Mouse (Mus musculus) heart, postnatal 25 days (tissue): Measurements from ENCODE around the gene Olfr1181. TPM values are rescaled to one million over a fixed set of nuclear protein-coding genes. Genes with fewer than 3 reads are reported as not detected.
"Not testable (repeated sequence)": the region's sequence is repeated elsewhere in the genome, so short reads cannot be mapped to it uniquely, and the experiment has no call there.

Experiments used
- DNase-seq: peaks from one replicate; pipeline ENCODE4 v3.0.0; 2022; ENCODE audit warnings: low spot score
- intact Hi-C: fragments of 180-260 bp; cut with DNase I; formaldehyde crosslinking; loops from one replicate; pipeline ENCODE4 v1.15.1; 2025
- total RNA-seq, 2 experiments: library from RNA; stranded (reverse); gene quantifications; 2 replicates each; pipeline ENCODE4 v1.2.3; 2021

The Olfr1181 gene
- total RNA-seq, result not detected

DNA sequence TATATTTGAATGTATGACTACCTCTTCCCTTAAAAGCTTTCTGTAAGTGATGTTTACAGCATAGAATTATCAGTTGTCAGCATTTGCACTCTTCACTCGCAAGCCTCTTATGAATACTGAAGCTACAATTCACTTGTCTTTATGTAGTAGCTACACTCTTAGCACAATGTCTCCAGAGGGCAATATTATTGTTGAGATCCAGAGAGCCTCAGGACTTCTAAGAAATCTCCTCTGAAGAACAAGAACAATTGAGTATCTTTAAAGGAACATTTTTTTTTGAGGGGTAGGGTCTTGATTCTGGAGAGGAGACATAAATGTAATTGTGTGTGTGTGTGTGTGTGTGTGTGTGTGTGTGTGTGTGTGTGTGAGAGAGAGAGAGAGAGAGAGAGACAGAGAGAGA is at the start of gene Olfr1181:
TSS of gene Olfr1181 (minus strand) at position 101 of the 400 bp plus-strand sequence.
- DNase-seq, result no peak
- intact Hi-C loops, result no loop called here

DNA sequence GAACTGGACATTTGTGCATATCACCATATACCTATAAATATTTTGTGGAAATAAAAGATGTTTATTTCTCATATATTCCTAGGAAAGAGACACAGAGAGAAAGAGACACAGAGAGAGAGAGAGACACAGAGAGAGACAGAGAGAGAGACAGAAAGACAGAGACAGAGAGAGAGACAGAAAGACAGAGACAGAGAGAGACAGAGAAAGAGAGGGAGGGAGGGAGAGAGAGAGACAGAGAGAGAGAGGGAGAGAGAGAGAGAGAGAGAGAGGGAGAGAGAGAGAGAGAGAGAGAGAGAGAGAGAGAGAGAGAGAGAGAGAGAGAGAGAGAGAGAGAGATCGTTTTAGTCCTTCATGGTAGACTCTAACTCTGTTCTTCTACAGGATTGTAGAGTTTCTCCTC is 28.6 kb upstream of the Olfr1181 start, which contains the start of gene Olfr1183:
TSS of gene Olfr1183 (plus strand) at position 301 of the 400 bp plus-strand sequence.
- DNase-seq, intact Hi-C loops: not testable (repeated sequence)

DNA sequence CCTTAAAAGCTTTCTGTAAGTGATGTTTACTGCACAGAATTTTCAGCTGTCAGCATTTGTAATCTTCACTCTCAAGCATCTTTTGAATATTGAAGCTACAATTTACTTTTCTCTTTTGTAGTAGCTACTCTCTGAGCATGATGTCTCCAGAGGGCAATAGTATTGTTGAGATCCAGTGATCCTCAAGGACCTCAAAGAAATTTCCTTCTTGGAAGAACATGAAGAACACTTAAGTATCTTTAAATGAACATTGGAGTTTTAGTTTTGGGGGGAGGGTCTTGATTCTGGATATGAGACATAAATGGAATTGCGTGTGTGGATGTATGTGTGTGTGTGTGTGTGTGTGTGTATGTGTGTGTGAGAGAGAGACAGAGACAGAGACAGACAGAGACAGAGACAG is 23.1 kb upstream of the Olfr1181 start, which contains the start of gene Gm13757:
TSS of gene Gm13757 (minus strand) at position 101 of the 400 bp plus-strand sequence.
- DNase-seq, result no peak
- intact Hi-C loops, result no loop called here

DNA sequence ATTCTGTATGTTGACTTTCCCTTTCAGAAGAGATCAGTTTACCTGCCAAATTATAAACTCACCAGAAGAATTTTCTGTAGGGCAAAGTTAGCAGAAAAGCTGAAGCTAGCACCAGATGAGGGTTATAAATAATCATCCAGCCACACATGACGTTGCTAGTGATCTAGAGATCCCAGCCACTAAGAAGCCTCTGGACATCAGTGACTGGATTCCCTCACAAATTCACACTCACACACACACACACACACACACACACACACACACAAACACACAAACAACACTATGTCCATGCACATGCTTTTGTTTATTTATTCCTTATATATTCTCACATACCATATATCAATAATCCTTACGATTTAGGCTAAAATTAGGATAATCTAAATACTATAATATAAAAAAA is 6.9 kb downstream of the Olfr1181 start, which contains the start of gene Olfr1180:
TSS of gene Olfr1180 (minus strand) at position 101 of the 400 bp plus-strand sequence.
- intact Hi-C loops, result no loop called here
- no peak for DNase-seq

DNA sequence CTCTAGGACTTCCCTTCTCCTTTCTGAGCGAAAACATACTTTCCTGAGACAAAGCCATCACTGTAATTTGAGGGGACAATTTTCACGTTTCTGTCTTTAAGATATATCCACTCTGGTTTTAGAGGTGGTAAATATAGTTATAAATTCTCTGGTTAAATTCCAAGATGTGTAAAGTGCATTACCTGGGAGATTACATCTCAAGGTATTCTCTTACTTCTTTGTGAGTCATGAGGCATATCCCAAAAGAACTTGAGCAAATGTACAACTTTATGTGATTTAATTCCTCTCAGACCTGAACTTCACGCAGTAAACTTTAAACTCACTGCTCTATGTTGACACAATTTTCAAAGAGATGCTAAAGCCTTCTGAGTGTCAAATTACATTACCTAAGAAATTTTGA is 19.6 kb downstream of the Olfr1181 start, which contains the start of gene Olfr1179:
TSS of gene Olfr1179 (minus strand) at position 101 of the 400 bp plus-strand sequence.
- no peak for DNase-seq
- intact Hi-C loops, result no loop called here

- no peak for DNase-seq
- intact Hi-C loops, result no loop called here
These were observed 39.2 kb downstream of the Olfr1181 start, which contains the start of gene Olfr1178 for GRCm38 (mm10) chr2:88386762-88387161. Gene Olfr1178 (plus strand): TSS chr2:88387062.

Other genes with a start within 250 kb of the Olfr1181 start
- not detected for gene Olfr1168, start 244.3 kb downstream of the Olfr1181 start, total RNA-seq
- gene Olfr1170, start 197.8 kb downstream of the Olfr1181 start, total RNA-seq, result not detected
- not detected for gene Olfr1173, start 146.3 kb downstream of the Olfr1181 start, total RNA-seq
- gene Olfr1174-ps, start 111.0 kb downstream of the Olfr1181 start, total RNA-seq, result not detected
- not detected for gene Olfr1175-ps, start 99.0 kb downstream of the Olfr1181 start, total RNA-seq
- not detected for gene Olfr1176, start 89.5 kb downstream of the Olfr1181 start, total RNA-seq
- gene Olfr1177-ps, start 79.7 kb downstream of the Olfr1181 start, total RNA-seq, result not detected
- gene Olfr1178, start 39.1 kb downstream of the Olfr1181 start, total RNA-seq, result not detected
- not detected for gene Olfr1179, start 19.7 kb downstream of the Olfr1181 start, total RNA-seq
- not detected for gene Olfr1180, start 7.0 kb downstream of the Olfr1181 start, total RNA-seq
- gene Gm13757, start 23.0 kb upstream of the Olfr1181 start, total RNA-seq, result not detected
- gene Olfr1183, start 28.7 kb upstream of the Olfr1181 start, total RNA-seq, result not detected
- gene Olfr1184, start 57.4 kb upstream of the Olfr1181 start, total RNA-seq, result not detected
- gene Olfr1185-ps1, start 67.1 kb upstream of the Olfr1181 start, total RNA-seq, result not detected
- gene Olfr1186, start 92.4 kb upstream of the Olfr1181 start, total RNA-seq, result not detected
- gene Olfr1188, start 130.8 kb upstream of the Olfr1181 start, total RNA-seq, result not detected
- not detected for gene Olfr1189, start 160.3 kb upstream of the Olfr1181 start, total RNA-seq
- gene Olfr1191-ps1, start 214.4 kb upstream of the Olfr1181 start, total RNA-seq, result not detected
- not detected for gene Olfr1192-ps1, start 222.3 kb upstream of the Olfr1181 start, total RNA-seq
- gene Olfr1193, start 249.5 kb upstream of the Olfr1181 start, total RNA-seq, result not detected